Mouse (Mus musculus) E14TG2a.4 (cell line): ENCODE measurements around the gene St8sia1.

Experiments
- CTCF ChIP-seq: conservative IDR thresholded peaks from 2 replicates; pipeline ENCODE4 v1.5.1; 2014; ENCODE audit warnings: low read length
- POU5F1 ChIP-seq: IDR thresholded peaks from 2 replicates; pipeline ENCODE4 v1.6.1; 2014; ENCODE audit warnings: low read length, borderline replicate concordance

- TF ChIP-seq CTCF (no peak), POU5F1 (no peak)
Measured at GRCm38 (mm10) chr6:142860396-142860795, 103.9 kb downstream of the St8sia1 start.
